Mouse (Mus musculus) adrenal gland, postnatal 14 days (tissue): ENCODE results near the gene Adnp. TPM values are rescaled to one million over a fixed set of nuclear protein-coding genes. Genes with fewer than 3 reads are reported as not detected.
"Not testable (repeated sequence)": the region's sequence is repeated elsewhere in the genome, so short reads cannot be mapped to it uniquely, and the experiment has no call there.

ENCODE experiments used
- DNase-seq: peaks from one replicate; pipeline ENCODE4 v3.0.0; 2021; ENCODE audit warnings: mixed read lengths
- total RNA-seq: library from RNA; stranded (reverse); gene quantifications from 2 replicates; pipeline ENCODE4 v1.2.3, GENCODE M21; 2021

The Adnp gene
- total RNA-seq, 1 experiment from 2014 or later: 48.9 TPM

DNA sequence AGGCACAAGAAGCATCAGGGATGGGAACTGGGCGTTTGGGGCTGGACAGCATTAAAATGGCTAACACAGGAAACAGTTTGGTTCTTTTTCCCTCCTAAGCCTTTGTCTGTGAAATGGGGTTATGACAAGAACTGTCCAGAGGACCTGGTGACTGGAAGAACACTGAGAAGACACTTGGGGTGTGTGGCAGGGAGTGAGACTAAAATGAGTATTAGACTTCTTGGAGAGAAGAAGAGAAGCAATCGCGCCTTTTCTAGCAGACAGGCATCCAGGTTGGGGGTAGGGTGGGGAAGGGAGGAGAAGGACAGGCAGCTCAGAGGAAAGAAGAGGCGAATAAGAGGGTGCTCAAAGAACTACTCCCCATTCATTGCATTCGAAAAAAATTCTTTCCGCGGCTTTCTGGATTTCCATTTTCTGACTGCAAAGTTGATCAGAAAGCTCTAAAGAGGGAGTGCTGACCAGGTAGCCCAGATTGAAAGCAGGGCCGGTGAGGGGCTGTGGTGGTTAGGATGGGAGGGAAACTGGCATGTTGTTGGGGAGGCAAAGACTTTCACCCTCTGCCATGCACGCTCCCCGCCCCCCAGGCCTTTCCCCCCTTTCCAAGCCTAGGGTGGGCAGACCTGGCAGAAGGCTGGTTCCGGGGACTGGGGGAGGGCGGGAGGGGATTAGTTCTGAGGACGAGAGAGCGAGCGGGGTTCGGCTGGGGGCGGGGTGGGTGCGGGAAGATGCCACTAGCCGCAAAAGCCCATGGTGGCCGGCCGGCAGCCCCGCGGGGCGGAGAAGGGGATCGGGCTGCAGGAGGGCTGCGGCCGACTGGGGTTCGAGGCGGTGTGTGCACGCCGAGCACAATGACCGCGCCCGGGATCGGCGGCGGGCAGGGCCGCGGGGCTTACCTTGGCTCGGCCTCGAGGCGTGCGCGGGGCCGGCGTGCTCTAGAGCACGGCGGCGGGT lies 956 bp downstream of the Adnp start:
- DNase-seq: peak; percentile 56

GRCm38 (mm10) chr2:168205265-168205664 lies 1.6 kb downstream of the Adnp start:
- DNase-seq: peak; percentile 96

- no peak for DNase-seq
These were observed 2.4 kb downstream of the Adnp start for GRCm38 (mm10) chr2:168204476-168204999.

DNA sequence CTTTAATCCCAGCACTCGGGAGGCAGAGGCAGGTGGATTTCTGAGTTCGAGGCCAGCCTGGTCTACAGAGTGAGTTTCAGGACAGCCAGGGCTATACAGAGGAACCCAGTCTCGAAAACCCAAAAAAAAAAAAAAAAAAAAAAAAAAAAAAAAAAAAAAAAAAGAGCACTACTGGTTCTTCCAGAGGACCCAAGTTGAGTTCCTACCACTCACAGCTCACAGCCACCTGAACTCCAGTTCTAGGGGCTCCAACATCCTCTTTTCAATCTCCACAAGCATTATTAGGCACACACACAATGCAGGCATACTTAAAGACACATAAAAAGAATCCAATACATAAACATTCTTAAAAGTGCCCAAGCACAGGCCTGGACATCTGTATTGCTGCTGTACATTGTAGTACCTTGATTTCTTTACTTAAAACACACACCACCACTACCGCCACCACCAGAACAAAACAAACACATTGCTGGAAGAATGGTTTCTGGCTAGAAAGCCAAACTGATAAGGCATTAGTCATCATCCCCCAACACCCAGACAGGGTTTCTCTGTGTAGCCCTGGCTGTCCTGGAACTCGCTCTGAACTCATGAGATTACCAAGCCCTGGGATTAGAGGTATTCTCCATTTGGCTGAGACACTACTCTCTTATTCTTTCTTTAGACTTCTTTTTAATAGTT lies 6.8 kb downstream of the Adnp start:
- no peak for DNase-seq

DNA sequence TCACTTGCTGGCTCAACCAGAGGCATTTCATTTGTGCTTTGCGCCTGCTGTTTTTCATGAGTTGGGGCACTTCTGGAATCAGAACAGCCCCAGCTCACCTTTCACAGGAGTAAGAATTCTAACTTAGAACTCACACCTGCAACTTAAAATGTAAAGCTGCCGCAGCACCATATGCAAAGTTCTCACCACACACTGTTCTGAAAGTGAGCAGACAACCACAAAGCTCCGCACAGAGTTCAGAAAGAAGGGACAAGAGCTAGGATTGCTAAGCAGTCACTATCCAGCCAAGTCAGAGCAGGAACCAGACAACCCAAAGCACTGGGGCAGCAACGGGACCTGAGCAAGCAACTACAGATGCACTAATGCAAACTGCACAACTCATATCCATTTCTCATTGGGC lies 7.4 kb downstream of the Adnp start:
- no peak for DNase-seq

GRCm38 (mm10) chr2:168198421-168198820 lies 8.5 kb downstream of the Adnp start:
- no peak for DNase-seq

DNA sequence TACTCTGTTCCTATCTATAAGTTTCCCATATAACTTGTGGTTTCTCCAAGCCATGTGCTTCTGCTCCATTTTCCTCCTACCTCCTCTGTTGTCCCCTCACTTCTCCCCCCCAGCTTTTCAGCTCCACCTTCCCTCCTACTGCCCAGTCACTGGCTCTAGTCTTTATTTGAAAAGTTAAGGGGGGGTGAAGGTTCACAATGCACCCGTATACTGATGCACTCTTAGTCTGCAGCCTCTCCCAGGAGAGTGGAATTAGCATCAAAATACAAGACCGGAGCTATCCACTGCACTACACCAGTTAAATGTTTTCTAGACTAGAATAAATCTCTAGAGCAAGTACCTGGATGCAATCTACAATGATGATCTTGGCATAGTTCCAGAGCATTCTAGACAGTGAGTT lies 11.2 kb downstream of the Adnp start:
- no peak for DNase-seq

- DNase-seq: no peak
These were observed 13.2 kb downstream of the Adnp start for GRCm38 (mm10) chr2:168193685-168194084.

DNA sequence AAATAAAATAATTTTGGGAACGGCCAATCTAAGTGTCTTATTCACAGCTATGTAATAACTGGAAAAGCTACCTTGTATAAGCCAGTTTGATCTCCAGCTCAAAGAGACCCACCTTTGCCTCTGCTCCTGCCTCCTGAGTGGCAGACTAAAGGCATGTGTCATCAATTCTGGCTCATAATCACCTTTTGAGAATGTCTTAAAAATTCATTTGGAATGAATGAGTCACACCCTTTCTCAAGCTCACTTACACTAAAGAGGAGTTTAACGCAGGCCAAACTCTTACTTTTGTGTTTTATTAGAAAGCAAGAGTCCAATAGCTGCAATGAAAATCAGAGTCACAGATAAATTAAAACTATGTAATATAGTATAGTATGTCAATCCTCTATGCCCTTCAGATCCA lies 15.1 kb downstream of the Adnp start:
- no peak for DNase-seq

DNA sequence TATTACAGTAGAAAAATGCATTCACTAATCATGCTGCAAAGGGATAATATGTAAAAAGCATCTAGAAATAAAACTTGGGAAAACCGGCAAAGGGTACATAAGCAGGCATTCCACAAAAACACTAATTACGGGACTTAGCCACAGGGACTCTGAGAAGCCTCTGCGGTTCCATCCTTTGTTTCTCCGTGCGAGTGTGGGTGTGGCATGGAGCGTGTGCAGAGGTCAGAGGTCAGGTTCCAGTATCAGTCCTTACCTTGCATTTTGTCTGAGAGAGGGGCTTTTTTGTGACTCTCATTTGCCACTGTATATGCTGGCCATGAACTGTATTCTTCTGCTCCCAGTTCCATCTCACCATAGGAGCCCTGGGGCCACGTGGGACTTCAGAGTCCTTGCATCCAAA lies 31.0 kb downstream of the Adnp start:
- DNase-seq: no peak

- DNase-seq: peak; percentile 93
These were observed 36.7 kb downstream of the Adnp start for GRCm38 (mm10) chr2:168170167-168170685.

DNA sequence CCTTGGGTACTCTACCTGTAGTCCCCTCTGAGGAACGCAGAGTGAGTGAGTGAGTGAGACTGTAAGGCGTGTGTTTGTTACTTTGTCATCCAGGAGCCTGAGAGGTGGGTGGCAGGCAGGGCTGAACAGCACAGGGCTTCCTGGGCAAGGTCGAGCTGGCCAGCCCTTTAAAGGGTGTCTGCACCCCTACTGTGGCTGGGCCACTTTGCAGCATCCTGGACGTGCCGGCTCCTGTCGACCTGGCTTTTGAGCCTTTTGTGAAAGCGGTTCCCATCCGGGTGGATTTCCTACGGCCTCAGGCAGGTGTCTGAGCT lies 37.2 kb downstream of the Adnp start:
- DNase-seq: peak; percentile 31

- no peak for DNase-seq
These were observed 37.8 kb downstream of the Adnp start for GRCm38 (mm10) chr2:168168892-168169799.

GRCm38 (mm10) chr2:168167781-168168180 lies 39.1 kb downstream of the Adnp start:
- no peak for DNase-seq

DNA sequence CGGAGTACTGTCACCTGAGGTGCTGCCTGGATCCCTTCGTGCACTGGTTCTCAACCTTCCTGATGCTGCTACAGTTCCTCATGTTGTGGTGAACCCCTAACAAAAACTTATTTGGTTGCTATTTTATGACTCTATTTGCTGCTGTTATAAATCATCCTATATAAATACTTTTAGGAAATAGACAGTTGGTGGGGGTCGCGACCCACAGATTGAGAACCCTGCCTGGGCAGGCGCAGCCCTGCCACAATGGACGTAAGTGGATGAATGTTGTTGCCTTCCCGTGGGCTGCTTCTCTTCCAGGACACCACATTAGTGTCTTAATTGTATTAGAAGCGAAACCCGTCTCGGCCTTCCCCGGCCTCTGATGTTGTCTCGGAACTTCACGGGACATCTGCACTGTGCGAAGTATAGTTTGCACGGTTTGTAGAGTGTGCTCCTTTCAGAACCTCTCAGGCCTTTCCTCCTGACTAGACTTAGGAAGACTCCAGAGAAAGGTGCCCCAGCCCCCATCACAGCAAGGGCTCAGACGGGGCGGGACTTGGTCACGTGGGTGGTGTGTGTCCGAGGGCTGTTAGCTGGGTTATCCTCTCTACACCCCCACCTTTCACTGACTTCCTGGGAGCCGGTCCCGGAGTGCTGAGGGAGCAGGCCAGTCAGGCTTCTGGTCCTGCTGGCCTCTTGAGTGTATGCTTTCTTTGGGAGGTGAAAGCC lies 40.0 kb downstream of the Adnp start:
- DNase-seq: no peak

DNA sequence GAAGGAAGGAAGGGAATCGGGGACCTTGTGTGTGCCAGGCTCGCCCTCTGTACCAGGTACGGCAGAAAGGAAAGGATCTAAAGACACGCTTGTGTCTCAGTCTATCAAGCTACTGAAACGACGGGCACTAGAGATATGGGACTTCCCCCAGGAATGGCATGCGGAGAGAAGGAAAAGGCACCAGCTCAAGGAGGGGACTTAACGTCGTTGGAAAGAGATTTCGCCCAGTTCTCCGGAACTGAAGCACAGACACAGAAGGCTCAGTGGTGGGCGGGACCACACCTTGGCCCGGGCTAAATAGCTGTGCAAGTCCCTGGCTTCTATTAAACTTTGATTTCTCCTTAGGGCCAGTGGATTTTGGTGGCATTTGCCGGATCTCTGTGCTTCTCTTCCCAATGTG lies 44.9 kb downstream of the Adnp start:
- DNase-seq: no peak

DNA sequence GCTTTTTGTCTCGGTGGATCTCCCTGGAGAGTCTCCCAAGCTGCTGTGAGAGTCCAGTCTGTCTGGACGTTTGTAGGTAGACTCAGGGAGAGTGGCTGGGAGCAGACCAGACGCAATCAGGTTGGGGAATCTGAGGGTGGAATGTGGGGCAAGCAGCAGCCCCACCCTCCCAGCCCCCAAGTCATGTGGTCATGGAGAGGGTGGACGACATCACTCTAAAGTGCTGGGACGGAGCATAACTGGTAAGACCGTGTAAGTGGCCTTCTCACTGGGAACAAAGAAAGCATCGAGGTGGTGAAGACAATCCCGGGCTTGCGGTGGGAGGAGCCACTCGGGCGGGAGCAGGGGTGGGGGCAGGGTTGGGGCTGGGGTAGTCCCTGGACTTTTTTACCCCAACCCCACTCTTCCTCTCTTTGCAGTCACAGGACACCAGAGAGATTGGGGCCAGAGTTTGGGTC lies 45.4 kb downstream of the Adnp start:
- DNase-seq: no peak

GRCm38 (mm10) chr2:168160370-168160930 lies 46.5 kb downstream of the Adnp start:
- no peak for DNase-seq

DNA sequence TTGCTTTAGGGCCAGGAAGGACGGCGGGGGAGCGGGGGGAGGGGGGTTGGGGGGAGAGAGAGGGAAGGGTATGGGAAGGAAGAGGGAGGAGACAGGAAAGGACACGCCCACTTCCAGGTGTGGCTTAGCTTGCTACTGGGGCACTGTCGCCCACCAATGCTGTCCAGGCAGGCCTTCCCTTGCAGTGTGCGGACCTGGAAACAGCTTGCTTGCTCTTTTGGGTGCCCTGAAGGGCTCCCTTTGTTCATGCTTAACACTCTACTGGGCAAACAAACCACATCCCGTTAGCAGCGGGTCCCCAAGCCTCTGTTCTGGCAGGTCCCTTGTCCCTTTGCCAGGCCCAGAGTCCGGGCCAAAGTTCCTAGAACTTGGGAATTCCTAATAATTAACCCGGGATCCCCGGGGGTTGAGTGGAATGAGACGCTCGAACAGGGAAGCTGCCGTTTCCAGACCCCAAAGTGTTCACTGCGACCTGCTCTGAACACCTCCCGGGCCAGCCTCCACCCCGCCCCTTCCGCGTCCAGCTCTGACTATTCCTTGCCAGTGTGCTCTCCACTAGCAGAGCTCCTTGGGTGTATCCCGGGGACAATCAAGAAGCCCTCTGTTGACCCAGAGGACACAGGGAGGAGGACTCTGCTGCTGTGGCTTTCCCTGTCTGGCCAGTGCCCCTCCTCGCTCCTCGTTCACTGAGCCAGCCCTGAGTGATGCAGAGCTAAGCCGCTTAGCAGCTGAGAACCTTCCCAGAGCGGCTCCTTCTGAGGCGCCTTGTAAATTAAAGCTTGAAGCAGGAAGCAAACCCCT lies 47.8 kb downstream of the Adnp start:
- peak; percentile 43 for DNase-seq

DNA sequence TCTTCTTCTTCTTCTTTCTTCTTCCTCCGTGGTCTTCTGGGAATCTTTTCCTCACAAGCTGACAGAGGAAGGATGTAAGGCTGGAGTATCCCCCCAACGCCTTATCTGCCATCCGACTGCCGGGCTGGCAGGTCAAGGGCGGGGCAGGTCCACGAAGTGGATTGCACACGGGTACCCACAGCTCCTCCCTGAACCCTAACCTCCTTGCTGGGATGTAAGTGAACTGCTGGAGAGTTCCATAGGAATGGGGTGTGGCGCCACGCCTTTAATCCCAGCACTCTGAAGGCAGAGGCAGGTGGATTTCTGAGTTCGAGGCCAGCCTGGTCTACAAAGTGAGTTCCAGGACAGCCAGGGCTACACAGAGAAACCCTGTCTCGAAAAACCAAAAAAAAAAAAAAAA lies 48.9 kb downstream of the Adnp start:
- not testable (repeated sequence) for DNase-seq
